Mouse (Mus musculus): ENCODE measurements around the gene Map3k14.

DNA sequence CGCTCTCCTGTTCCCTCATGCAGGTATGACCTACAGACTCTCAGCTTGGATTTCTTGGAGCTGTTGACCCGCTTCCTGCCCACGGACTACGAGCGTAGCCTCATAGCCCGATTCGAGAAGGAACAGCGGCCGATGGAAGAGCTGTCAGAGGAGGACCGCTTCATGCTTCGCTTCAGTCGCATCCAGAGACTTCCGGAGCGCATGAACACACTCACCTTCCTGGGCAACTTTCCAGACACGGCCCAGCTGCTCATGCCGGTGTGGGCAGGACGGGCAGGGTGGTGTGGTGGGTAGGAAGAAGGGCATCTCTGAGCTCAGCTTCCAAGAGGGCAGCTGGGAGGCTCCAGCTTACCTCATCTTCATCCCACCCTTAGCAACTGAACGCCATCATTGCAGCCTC is 72.0 kb downstream of the Map3k14 start:
- no peak for TF ChIP-seq CTCF (IDR thresholded peaks at IDR 0.05; ENCODE audit: low read depth)
- TF ChIP-seq EP300 (IDR thresholded peaks at IDR 0.05; ENCODE audit: low read depth): no peak

Measured in liver, embryonic 14.5 days (tissue).